Mouse (Mus musculus) liver (tissue): ENCODE data around the gene Sema6d.

Experiments
- DNase-seq: peaks from one replicate; pipeline ENCODE4 v3.0.0-alpha.2; 2020; ENCODE audit warnings: mixed read lengths

Gene Sema6d

GRCm38 (mm10) chr2:124478526-124478925 lies 388.8 kb downstream of the Sema6d start:
- no peak for DNase-seq

- DNase-seq: no peak
Measured at GRCm38 (mm10) chr2:124485761-124486160, 396.0 kb downstream of the Sema6d start.

DNA sequence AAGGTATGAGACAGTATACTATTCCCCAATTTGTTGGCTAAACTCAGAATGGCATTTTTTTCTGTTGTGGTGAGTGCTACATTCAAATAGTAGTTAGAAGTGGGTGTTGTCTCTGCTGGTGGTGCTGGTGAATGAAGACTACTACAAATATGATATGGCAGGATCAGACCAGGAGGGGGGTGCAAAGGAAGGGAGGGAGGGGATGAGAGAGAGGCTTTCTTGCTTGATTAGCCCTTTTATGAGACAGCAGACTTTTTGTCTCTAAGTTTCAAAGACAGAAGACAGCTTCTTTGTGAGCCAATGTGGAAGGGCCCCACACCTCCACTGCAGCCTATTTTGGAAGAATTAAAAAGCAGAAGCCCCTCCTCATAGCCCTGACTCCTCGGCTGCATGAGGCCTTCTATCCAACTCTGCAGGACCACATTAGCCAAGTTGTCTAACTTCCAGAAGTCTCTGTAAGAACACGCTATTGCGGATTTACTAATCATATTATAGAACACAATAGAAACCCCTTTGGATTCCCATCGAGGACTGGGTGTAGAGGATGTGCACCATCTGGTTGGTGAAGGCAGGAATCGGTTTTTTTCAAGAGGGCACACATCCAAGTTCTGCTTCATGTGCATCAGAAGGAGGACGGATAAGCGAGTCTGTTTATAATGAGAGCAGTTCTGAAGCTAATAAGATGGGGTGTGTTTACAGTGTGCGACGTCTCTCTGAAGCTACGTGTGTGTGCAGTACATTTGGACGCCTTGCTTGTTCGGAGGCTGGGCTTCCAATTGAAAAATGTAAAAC lies 400.4 kb downstream of the Sema6d start:
- no peak for DNase-seq

- no peak for DNase-seq
Measured at GRCm38 (mm10) chr2:124495751-124496150, 406.0 kb downstream of the Sema6d start.

DNA sequence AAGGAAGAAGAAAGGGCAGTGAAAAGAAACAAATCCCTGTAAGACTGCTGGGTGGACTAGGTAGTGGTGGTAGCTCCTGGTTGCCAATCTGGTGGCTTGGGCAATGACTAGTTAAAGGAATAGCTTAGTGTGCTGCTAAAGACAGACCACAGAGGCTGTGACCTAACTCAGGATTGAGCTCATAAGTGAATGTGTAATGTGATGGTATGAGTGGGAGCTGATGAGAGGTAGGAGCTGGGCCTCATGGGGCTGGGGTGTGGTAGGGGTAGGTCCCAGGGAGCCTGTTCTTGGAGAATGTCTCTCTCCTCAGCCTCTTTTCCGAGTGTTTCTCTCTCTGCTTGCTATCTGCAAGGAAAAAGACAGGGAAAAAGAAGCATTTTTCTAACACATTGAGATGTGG lies 409.9 kb downstream of the Sema6d start:
- DNase-seq: no peak

GRCm38 (mm10) chr2:124505784-124506489 lies 416.2 kb downstream of the Sema6d start:
- DNase-seq: no peak

DNA sequence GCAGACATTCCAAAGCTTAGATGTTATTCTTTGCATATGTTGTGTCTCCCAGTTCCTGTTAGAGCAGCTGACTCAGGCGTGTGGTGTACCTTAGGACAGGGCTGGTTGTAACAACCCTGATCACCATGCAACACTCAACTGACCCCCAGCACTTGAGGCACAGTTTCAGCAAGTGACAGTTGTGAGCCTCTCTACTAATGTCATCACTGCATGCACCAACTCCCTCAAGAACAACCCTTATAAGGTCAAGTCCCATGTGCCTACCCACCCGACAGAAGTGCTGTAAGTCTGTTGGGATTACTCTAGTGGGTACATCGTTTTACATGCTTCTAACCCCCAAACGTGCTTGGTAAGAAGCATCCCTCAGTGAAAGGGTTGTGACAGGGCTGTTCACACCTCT lies 418.0 kb downstream of the Sema6d start:
- DNase-seq: no peak

GRCm38 (mm10) chr2:124509479-124509878 lies 419.7 kb downstream of the Sema6d start:
- DNase-seq: no peak

- DNase-seq: no peak
Measured at GRCm38 (mm10) chr2:124511826-124512225, 422.1 kb downstream of the Sema6d start.

DNA sequence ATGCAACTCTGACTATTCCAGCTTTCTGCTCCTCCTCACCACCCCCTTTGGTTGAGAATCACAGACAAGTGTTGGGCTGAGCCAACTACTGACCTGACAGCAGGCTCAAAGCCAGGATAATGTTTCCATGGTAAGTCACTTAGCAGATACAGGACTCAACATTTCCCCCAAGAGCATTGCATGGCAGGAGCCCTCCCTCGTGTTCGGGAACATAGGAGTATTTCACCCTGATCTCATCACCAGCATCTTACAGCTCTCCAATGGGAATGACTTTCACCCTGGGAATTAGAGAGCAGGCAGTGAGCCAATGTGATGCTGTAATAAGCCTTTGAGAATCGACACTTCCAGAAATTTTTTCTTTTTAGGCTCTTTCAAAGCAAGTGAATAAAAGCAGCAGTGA lies 432.7 kb downstream of the Sema6d start:
- DNase-seq: no peak

DNA sequence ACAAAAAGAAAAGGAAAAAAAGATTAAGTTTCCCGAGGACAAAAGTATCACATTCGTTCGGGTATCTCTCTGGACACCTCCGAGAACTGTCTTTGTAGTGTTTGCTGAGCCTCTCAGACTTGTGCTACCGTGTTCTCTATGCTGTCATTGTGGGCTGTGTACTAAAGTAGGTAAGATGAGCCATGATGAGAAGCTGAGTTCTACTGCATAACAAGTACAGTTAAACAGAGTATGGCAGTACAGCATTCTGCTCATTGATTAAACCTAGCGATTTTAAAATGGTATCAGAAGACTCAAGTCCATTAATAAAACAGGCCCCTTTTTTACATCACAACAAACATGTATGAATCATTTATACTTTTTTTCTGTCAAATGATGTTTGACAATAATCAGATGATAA lies 433.9 kb downstream of the Sema6d start:
- no peak for DNase-seq

GRCm38 (mm10) chr2:124524167-124524566 lies 434.4 kb downstream of the Sema6d start:
- DNase-seq: no peak

GRCm38 (mm10) chr2:124527641-124528040 lies 437.9 kb downstream of the Sema6d start:
- DNase-seq: no peak

DNA sequence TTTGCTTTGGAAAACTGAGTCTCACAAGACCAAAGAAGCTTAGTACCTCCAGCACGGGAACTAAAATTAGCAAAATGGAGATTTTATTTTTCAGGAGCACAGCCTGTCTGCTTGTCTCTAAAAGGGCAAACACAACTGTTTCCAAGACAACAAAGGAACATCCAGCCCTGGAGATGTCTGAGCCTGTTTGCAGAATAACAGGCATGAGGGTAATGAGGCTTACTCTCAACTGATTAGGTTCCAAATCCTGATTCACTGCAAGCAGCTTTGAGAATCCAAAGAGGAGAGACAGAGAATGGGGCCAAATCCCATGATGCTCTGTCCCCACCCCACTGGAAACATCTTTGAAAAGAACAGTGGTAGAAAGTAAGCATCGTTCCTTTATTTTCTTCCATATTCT lies 440.7 kb downstream of the Sema6d start:
- no peak for DNase-seq

GRCm38 (mm10) chr2:124531062-124531461 lies 441.3 kb downstream of the Sema6d start:
- DNase-seq: no peak

- no peak for DNase-seq
Measured at GRCm38 (mm10) chr2:124532906-124533305, 443.1 kb downstream of the Sema6d start.

- DNase-seq: no peak
Measured at GRCm38 (mm10) chr2:124533602-124534001, 443.8 kb downstream of the Sema6d start.

- DNase-seq: no peak
Measured at GRCm38 (mm10) chr2:124550315-124550714, 460.5 kb downstream of the Sema6d start.

DNA sequence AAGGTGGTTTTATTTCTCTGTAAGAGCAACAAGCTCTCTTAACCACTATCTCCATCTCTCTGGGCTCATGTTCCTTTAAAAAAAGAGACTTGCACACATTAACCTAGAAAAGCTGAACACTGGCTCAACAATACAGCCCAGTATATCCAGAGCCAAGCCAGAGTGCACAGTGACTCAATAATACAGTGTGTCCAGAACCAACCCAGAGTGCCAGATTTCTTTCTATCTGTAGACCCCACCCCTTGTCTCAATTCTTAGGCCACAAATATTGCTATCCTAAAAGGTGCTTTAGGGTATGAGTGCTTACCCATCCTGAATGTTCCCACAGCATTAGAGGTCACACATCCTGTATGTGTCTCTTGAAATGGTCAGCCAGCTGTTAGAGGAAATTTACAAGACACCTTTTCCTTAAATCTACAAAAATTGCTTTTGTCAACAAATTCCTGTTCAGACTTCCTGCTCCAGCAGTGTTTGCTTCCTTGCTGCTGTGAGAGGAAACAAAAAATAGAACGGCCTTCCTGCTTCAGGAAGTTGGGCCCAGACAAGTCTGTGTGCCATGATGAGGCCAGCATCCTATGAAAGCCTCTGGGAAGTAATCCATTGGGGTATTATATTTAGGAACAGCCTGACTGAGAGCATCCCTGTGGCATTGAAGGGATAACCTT lies 465.1 kb downstream of the Sema6d start:
- DNase-seq: no peak

DNA sequence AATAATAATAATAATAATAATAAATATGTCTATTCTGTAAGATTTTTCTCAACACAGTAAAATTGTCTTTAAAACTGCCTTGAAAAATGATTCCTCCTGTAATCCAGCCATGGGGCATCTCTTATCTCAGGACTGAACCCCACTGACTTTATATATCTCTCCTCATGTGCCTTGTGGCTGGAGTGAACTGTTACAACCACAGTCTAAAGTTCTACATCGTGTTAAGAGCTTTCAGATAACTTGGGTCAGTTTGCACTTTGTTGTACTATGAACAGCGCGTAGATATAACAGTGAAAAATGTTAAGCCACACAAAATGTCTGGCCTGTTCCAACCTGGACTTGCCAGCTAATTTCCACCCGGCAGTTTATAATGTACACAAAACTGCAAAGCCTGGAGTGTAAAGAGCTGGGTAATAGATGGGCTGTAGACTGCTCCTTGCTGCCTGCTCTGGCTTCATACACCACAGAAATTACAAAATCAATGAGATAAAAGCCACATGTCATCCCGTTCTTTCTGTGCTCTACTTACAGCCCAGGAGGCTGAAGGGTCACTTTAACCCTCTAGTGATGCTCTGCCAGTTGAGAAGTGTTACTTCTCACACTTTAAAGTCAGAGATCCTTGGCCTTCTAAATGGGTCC lies 467.2 kb downstream of the Sema6d start:
- DNase-seq: no peak

DNA sequence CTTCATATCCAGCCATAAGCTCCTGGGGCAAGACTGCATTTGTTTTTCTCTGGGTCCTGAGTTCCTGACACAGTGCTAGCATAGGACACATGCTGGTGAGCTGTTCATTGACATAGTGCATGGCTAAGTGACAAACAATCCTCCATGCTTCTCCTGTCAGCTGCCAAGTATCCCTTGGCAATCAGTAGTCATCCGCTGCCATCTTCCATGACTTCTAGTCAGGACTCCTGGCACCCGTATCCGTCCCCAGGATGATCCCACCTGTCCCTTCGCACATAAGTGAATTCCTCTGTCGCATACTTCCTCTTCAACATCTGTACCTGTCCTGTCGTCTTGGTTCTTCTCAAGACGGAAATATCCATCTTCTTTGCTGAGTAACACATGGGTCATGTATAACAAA lies 468.3 kb downstream of the Sema6d start:
- DNase-seq: no peak

DNA sequence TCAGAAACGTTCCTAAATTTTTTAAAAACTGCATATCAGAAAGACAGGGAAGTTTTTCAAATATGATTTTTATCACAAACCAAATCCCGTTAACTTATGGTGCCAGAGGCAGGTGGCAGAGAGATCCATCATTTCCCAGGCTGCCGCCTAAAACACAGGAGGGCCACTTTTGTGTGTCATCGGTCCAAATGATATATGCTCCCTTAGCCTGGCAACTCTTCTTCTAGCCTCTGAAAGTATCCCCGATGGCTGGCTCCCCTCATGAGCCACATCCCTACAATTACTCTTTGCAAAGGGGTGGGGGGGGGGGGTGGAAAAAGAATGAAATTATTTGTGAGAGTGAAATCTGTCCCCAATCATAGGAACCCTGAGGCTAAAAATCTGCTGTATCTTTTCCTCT lies 471.9 kb downstream of the Sema6d start:
- no peak for DNase-seq

DNA sequence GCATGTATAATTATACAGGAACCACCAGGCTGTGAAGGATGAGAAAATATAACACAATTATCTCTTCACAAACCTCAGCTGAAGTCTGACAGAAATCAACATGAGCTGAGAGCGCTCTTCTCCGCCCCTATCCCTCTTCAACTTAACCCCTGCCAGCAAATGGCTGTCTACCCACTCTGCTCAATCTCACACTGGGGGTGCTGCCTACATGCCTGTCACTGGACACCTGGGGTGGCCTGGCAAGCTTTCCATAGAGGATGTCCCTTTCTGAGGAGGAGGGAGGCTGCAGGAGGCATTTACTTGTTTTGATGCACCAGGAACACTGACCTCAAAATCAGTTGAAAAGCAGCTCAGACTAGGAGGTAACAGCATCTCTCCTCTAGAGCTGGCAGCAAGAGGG lies 472.3 kb downstream of the Sema6d start:
- no peak for DNase-seq
